Mouse (Mus musculus): ENCODE results near the gene Tnip2. TPM values are rescaled to one million over a fixed set of nuclear protein-coding genes. Genes with fewer than 3 reads are reported as not detected.

Gene Tnip2
- polyA plus RNA-seq, 1 experiment from 2014 or later = 16.2 TPM

DNA sequence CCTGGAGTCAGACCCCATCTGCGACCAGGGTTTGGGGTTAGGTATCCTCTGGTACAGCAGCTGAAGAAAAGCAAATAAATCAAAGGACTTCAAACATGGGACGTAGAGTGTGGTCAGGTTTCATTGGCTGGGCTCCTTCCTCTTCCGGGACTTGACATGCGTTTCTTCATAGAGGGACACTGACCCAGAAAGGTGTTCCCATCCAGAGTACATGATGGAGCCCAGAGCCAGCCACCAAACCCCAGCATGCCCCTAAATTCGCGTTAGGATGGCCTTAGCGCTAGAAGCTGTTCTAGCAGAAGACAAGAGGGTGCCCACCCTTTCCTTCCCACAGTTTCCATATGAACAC is 401 bp upstream of the Tnip2 start:
- Histone ChIP-seq H3K36me3 (ENCODE audit: insufficient read depth) (no peaks in the 10 kb centered on the region), H3K4me1 (ENCODE audit: insufficient read depth) (no peaks in the 10 kb centered on the region), H3K9me3 (ENCODE audit: low read depth, low read length) (no peaks in the 10 kb centered on the region), H3K4me3 (ENCODE audit: low read depth, low read length) (peak overlapping the region; percentile 74), H3K27ac (ENCODE audit: low read depth) (no peak overlapping the region), H3K9ac (no peak overlapping the region), H3K4me2 (peak overlapping the region; percentile 97), H3K27me3 (ENCODE audit: insufficient read depth, low read length) (no peaks in the 10 kb centered on the region)
- TF ChIP-seq CTCF (IDR thresholded peaks at IDR 0.05; ENCODE audit: low read depth) = no peak
- 18% methylated on average over 7 of the region's 7 CpGs for WGBS
- ATAC-seq (ENCODE audit: insufficient read depth) = no peak
- DNase-seq = no peak

DNA sequence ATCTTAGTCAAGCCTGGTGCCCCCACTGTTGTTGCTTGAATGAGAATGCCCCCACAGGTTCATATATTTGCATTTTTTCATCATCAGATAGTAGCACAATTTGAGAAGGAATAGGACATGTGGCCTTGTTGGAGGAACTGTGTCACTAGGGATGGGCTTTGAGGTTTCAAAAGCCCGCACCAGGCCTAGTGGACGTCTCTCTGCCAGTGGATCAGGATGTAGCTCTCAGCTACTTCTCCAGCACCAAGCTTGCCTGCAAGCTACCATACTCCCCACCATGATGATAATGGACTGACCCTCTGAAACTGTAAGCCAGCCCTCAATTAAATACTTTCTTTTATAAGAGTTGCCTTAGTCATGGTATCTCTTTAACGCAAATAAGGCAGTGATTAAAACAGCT is 1.3 kb downstream of the Tnip2 start:
- no peak for TF ChIP-seq CTCF (IDR thresholded peaks at IDR 0.05; ENCODE audit: low read depth)
- no peak overlapping the region for H3K9ac ChIP-seq
- no peaks in the 10 kb centered on the region for H3K4me1 ChIP-seq (ENCODE audit: insufficient read depth)
- DNase-seq = no peak
- H3K27ac ChIP-seq (ENCODE audit: low read depth) = no peak overlapping the region
- no peaks in the 10 kb centered on the region for H3K9me3 ChIP-seq (ENCODE audit: low read depth, low read length)
- no peak overlapping the region; the same call in 1 of the 2 replicates for H3K4me2 ChIP-seq
- H3K27me3 ChIP-seq (ENCODE audit: insufficient read depth, low read length) = no peaks in the 10 kb centered on the region
- no peaks in the 10 kb centered on the region for H3K36me3 ChIP-seq (ENCODE audit: insufficient read depth)
- WGBS = 87% methylated on average over 3 of the region's 3 CpGs
- H3K4me3 ChIP-seq (ENCODE audit: low read depth, low read length) = no peak overlapping the region; the same call in 1 of the 2 replicates
- no peak for ATAC-seq (ENCODE audit: insufficient read depth)

DNA sequence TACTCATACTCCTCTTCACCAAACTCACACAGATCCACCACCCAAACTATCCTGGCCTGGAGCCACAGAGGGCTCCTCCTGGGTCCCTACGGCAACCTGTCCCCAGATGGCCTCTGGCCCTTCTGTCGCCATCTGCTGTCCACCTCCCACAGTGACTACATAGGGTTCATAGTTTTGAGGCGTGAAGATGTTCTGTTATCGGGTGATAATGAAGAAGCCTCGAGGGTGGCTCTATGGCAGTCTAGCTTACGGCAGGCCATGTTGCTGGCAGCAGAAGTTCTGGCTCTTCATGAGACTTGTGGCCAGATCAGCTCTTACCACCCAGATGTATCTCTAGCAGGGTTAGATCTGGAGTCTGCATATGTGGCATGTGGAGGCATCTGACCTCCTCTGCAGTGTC is 11.0 kb downstream of the Tnip2 start:
- no peak overlapping the region for H3K4me3 ChIP-seq (ENCODE audit: low read depth, low read length)
- H3K4me1 ChIP-seq (ENCODE audit: insufficient read depth) = no peaks in the 10 kb centered on the region
- DNase-seq (no peak), ATAC-seq (ENCODE audit: insufficient read depth) (no peak)
- no peak for TF ChIP-seq CTCF (IDR thresholded peaks at IDR 0.05; ENCODE audit: low read depth)
- no peaks in the 10 kb centered on the region for H3K27me3 ChIP-seq (ENCODE audit: insufficient read depth, low read length)
- H3K36me3 ChIP-seq (ENCODE audit: insufficient read depth) = no peaks in the 10 kb centered on the region
- H3K4me2 ChIP-seq = no peak overlapping the region
- H3K9ac ChIP-seq = no peak overlapping the region
- H3K9me3 ChIP-seq (ENCODE audit: low read depth, low read length) = no peaks in the 10 kb centered on the region
- WGBS = 72% methylated on average over 6 of the region's 6 CpGs
- no peak overlapping the region for H3K27ac ChIP-seq (ENCODE audit: low read depth)

DNA sequence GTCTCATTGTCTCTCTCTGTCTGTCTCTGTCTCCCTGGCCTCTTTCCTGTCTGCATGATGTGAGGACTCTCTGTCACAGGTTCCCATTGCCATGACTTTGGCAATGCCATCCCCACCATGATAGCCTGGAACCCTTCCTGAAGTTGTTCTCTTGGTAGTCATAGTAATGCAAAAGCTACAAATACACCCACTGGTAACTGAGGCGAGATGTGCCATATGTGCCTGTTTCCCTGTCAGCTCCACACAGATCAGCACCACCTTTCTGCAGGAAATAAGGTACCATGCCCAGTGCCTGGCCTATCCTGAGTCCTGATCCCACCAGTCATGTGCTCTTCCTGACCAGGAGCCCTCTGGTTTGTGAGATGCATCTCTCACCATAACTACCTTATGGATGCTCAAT is 11.4 kb downstream of the Tnip2 start:
- no peaks in the 10 kb centered on the region for H3K9me3 ChIP-seq (ENCODE audit: low read depth, low read length)
- 71% methylated on average over 1 of the region's 1 CpGs for WGBS
- DNase-seq (no peak), ATAC-seq (ENCODE audit: insufficient read depth) (no peak)
- no peaks in the 10 kb centered on the region for H3K4me1 ChIP-seq (ENCODE audit: insufficient read depth)
- H3K27me3 ChIP-seq (ENCODE audit: insufficient read depth, low read length) = no peaks in the 10 kb centered on the region
- H3K4me3 ChIP-seq (ENCODE audit: low read depth, low read length) = no peak overlapping the region
- no peak overlapping the region for H3K9ac ChIP-seq
- no peak for TF ChIP-seq CTCF (IDR thresholded peaks at IDR 0.05; ENCODE audit: low read depth)
- H3K4me2 ChIP-seq = no peak overlapping the region
- H3K27ac ChIP-seq (ENCODE audit: low read depth) = no peak overlapping the region
- no peaks in the 10 kb centered on the region for H3K36me3 ChIP-seq (ENCODE audit: insufficient read depth)

DNA sequence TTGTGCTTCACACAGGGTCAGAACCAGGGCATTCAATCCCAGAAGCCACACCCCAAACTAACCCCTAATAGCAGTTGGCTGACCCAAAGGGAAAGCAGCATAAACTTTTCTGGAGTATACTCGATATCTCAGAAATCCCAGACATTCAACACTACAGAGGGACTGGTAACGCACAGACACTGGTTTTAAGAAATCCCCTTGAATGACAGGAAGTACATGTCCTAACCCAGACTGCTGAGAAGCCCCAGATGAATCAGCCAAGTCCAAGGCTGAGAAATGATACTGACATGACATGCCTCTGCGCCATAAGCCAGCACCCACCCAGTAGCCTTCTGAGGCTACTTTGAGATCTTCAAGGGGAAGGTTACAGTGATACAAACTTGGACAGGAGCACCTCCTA is 12.2 kb downstream of the Tnip2 start:
- no peak for ATAC-seq (ENCODE audit: insufficient read depth)
- TF ChIP-seq CTCF (IDR thresholded peaks at IDR 0.05; ENCODE audit: low read depth) = no peak

DNA sequence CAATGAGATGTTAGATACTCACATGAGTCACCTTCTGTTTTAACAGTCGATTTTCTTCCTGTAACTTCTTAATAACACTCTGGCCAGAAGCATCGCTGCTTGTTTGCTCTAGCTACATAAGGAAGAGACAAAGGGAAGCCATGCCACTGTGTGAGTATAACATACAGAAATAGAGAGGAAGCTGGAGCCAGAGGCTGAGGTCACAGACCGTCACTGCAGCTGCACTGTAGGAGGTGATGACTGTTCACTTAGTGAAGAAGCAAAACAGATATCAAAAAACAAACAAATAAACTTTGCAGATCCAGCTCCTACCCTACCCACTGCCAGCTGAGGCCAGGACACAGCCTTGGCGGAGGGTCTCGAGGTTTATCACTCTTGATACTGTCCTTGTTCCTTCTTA is 12.9 kb downstream of the Tnip2 start:
- H3K4me1 ChIP-seq (ENCODE audit: insufficient read depth) = no peaks in the 10 kb centered on the region
- no peak overlapping the region for H3K4me3 ChIP-seq (ENCODE audit: low read depth, low read length)
- no peak overlapping the region for H3K9ac ChIP-seq
- ATAC-seq (ENCODE audit: insufficient read depth) (no peak), DNase-seq (no peak)
- H3K27me3 ChIP-seq (ENCODE audit: insufficient read depth, low read length) = no peaks in the 10 kb centered on the region
- no peaks in the 10 kb centered on the region for H3K9me3 ChIP-seq (ENCODE audit: low read depth, low read length)
- 68% methylated on average over 5 of the region's 5 CpGs for WGBS
- no peak overlapping the region for H3K27ac ChIP-seq (ENCODE audit: low read depth)
- no peaks in the 10 kb centered on the region for H3K36me3 ChIP-seq (ENCODE audit: insufficient read depth)
- H3K4me2 ChIP-seq = no peak overlapping the region
- TF ChIP-seq CTCF (IDR thresholded peaks at IDR 0.05; ENCODE audit: low read depth) = no peak

More for the DNA sequence above, 12.2 kb downstream of the Tnip2 start:
- 67% methylated on average over 3 of the region's 3 CpGs for WGBS
- Histone ChIP-seq H3K36me3 (ENCODE audit: insufficient read depth) (no peaks in the 10 kb centered on the region), H3K4me1 (ENCODE audit: insufficient read depth) (no peaks in the 10 kb centered on the region), H3K27ac (ENCODE audit: low read depth) (no peak overlapping the region), H3K27me3 (ENCODE audit: insufficient read depth, low read length) (no peaks in the 10 kb centered on the region), H3K9me3 (ENCODE audit: low read depth, low read length) (no peaks in the 10 kb centered on the region), H3K4me2 (no peak overlapping the region), H3K9ac (no peak overlapping the region), H3K4me3 (ENCODE audit: low read depth, low read length) (no peak overlapping the region)
- DNase-seq = no peak

DNA sequence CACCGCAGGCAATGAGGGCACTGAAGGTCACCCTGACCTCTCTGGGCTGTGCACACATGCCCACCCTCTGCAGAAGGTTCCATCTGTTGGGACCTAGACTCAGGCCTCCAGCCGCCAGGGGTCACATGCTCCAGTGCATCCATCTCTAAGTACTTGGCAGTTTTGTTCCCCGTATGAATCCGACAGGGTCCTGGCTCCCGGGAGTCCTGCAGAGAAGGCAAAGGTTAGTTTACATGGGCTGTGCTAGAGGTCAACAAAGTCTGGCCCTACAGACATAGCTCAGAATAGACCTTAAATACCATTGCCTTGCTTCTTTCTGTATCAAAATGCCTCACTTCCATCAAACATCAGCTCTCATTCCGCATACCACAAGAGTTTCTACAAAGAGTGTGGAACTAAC is 17.0 kb downstream of the Tnip2 start:
- no peak overlapping the region for H3K9ac ChIP-seq
- no peak for ATAC-seq (ENCODE audit: insufficient read depth)
- H3K9me3 ChIP-seq (ENCODE audit: low read depth, low read length) = no peaks in the 10 kb centered on the region
- H3K36me3 ChIP-seq (ENCODE audit: insufficient read depth) = no peaks in the 10 kb centered on the region
- H3K4me3 ChIP-seq (ENCODE audit: low read depth, low read length) = no peak overlapping the region
- no peak overlapping the region for H3K27ac ChIP-seq (ENCODE audit: low read depth)
- H3K4me2 ChIP-seq = no peak overlapping the region
- no peaks in the 10 kb centered on the region for H3K27me3 ChIP-seq (ENCODE audit: insufficient read depth, low read length)
- H3K4me1 ChIP-seq (ENCODE audit: insufficient read depth) = no peaks in the 10 kb centered on the region
- no peak for TF ChIP-seq CTCF (IDR thresholded peaks at IDR 0.05; ENCODE audit: low read depth)
- no peak for DNase-seq
- 46% methylated on average over 6 of the region's 6 CpGs for WGBS

DNA sequence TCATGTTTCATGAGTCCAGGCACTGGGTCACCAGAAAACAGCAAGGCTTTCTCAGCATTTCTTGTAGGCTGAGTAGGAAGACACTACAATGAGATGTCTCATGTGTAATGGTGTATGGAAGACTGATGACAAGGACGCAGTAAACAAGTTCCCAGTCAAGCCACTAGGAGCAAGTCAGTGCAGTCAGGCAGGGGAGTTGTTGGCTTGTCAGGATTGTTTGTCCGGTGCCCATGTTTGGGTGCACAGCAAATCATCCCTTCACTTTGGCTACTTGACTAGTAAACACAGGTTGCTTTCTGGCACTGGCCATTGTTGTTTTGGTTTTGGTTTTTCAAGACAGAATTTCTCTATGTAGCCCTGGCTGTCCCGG is 24.4 kb downstream of the Tnip2 start:
- no peak for ATAC-seq (ENCODE audit: insufficient read depth)
- H3K36me3 ChIP-seq (ENCODE audit: insufficient read depth) = peaks cover 24% of the 10 kb centered on the region
- 86% methylated on average over 3 of the region's 3 CpGs for WGBS
- H3K9me3 ChIP-seq (ENCODE audit: low read depth, low read length) = no peaks in the 10 kb centered on the region
- 0 out of 2 replicates have a peak, but pooled peaks have one; percentile 9 for TF ChIP-seq CTCF (IDR thresholded peaks at IDR 0.05; ENCODE audit: low read depth)
- no peaks in the 10 kb centered on the region for H3K4me1 ChIP-seq (ENCODE audit: insufficient read depth)
- H3K4me2 ChIP-seq = no peak overlapping the region
- no peak for DNase-seq
- no peak overlapping the region for H3K9ac ChIP-seq
- no peak overlapping the region for H3K4me3 ChIP-seq (ENCODE audit: low read depth, low read length)
- H3K27ac ChIP-seq (ENCODE audit: low read depth) = no peak overlapping the region
- H3K27me3 ChIP-seq (ENCODE audit: insufficient read depth, low read length) = no peaks in the 10 kb centered on the region
